Mouse (Mus musculus): ENCODE results near the gene Pbx1.

- TF ChIP-seq CTCF (IDR thresholded peaks at IDR 0.05; ENCODE audit: low read depth) (no peak), EP300 (IDR thresholded peaks at IDR 0.05; ENCODE audit: low read depth) (no peak)
These were observed 38.6 kb downstream of the Pbx1 start for GRCm38 (mm10) chr1:168393456-168393855.
